Mouse (Mus musculus) embryonic fibroblast, embryonic 13.5 days (primary cell): ENCODE measurements around the gene Eef2k. TPM values are rescaled to one million over a fixed set of nuclear protein-coding genes. Genes with fewer than 3 reads are reported as not detected.

Experiments
- H3K27ac ChIP-seq: 2 replicates; pipeline ENCODE4 v1.5.1; 2012; ENCODE audit warnings: low read length, control low read depth, inconsistent platforms; ENCODE audit not compliant: insufficient read depth
- H3K4me1 ChIP-seq: 2 replicates; pipeline ENCODE4 v1.6.1; 2011; ENCODE audit warnings: low read length; ENCODE audit not compliant: control insufficient read depth, insufficient read depth
- H3K4me3 ChIP-seq: 2 replicates; pipeline ENCODE4 v1.5.1; 2011; ENCODE audit warnings: mild to moderate bottlenecking, control low read depth, low read length; ENCODE audit not compliant: insufficient read depth
- CTCF ChIP-seq: IDR thresholded peaks from 2 replicates; pipeline ENCODE4 v1.5.1; 2011; ENCODE audit warnings: mild to moderate bottlenecking, control low read depth, low read length, moderate library complexity, borderline replicate concordance; ENCODE audit not compliant: insufficient read depth
- POLR2A ChIP-seq: IDR thresholded peaks from 2 replicates; pipeline ENCODE4 v1.6.1; 2011; ENCODE audit warnings: low read depth, mild to moderate bottlenecking, control low read depth, low read length, moderate library complexity
- polyA plus RNA-seq: library from polyadenylated mRNA; stranded (reverse); fragments of >200 nt; gene quantifications from 2 replicates; pipeline ENCODE4 v1.2.4, GENCODE M21; 2011; ENCODE audit warnings: low read depth; ENCODE audit not compliant: missing spikeins, insufficient read length

Gene Eef2k
- polyA plus RNA-seq, 1 experiment = 47.7 TPM

GRCm38 (mm10) chr7:120917279-120917591, 74.6 kb downstream of the Eef2k start:
- Histone ChIP-seq H3K27ac (no peak overlapping the region), H3K4me3 (peak overlapping the region; percentile 26; the same call in 1 of the 2 replicates), H3K4me1 (peaks cover 6% of the 10 kb centered on the region)
- TF ChIP-seq POLR2A (no peak), CTCF (no peak)

- peak; percentile 92 for TF ChIP-seq CTCF
- peak; percentile 50; the same call in 1 of the 2 replicates for TF ChIP-seq POLR2A
- H3K4me1 ChIP-seq = peaks cover 6% of the 10 kb centered on the region
Observed at GRCm38 (mm10) chr7:120917592-120918461, 75.2 kb downstream of the Eef2k start, which contains the start of gene Polr3e. TSS of gene Polr3e (plus strand) at chr7:120917744.

GRCm38 (mm10) chr7:120918526-120918962, 75.9 kb downstream of the Eef2k start:
- H3K4me3 ChIP-seq = peak overlapping the region; percentile 77
- H3K4me1 ChIP-seq = peaks cover 6% of the 10 kb centered on the region
- TF ChIP-seq POLR2A (peak; percentile 30; the same call in 1 of the 2 replicates), CTCF (no peak)
- H3K27ac ChIP-seq = peak overlapping the region; percentile 54

More at GRCm38 (mm10) chr7:120917592-120918461, 75.2 kb downstream of the Eef2k start, which contains the start of gene Polr3e:
- H3K4me3 ChIP-seq = peak within 1 kb of the TSS; percentile 77
- peak within 1 kb of the TSS; percentile 54 for H3K27ac ChIP-seq

GRCm38 (mm10) chr7:120933110-120933509, 90.5 kb downstream of the Eef2k start:
- no peaks in the 10 kb centered on the region for H3K4me1 ChIP-seq
- H3K27ac ChIP-seq = no peak overlapping the region
- TF ChIP-seq POLR2A = no peak
- TF ChIP-seq CTCF = no peak
- H3K4me3 ChIP-seq = no peak overlapping the region

GRCm38 (mm10) chr7:120933680-120934195, 91.1 kb downstream of the Eef2k start:
- no peak overlapping the region for H3K27ac ChIP-seq
- TF ChIP-seq CTCF (no peak), POLR2A (no peak)
- H3K4me1 ChIP-seq = no peaks in the 10 kb centered on the region
- H3K4me3 ChIP-seq = no peak overlapping the region

GRCm38 (mm10) chr7:120934716-120935115, 92.1 kb downstream of the Eef2k start:
- Histone ChIP-seq H3K27ac (no peak overlapping the region), H3K4me1 (no peaks in the 10 kb centered on the region), H3K4me3 (no peak overlapping the region)
- TF ChIP-seq CTCF (peak; percentile 54; the same call in 1 of the 2 replicates), POLR2A (no peak)

GRCm38 (mm10) chr7:120936522-120936921, 93.9 kb downstream of the Eef2k start:
- Histone ChIP-seq H3K4me3 (no peak overlapping the region), H3K27ac (no peak overlapping the region), H3K4me1 (no peaks in the 10 kb centered on the region)
- no peak for TF ChIP-seq CTCF
- no peak for TF ChIP-seq POLR2A

GRCm38 (mm10) chr7:120938206-120938605, 95.6 kb downstream of the Eef2k start:
- Histone ChIP-seq H3K4me1 (no peaks in the 10 kb centered on the region), H3K4me3 (no peak overlapping the region), H3K27ac (no peak overlapping the region)
- no peak for TF ChIP-seq POLR2A
- no peak for TF ChIP-seq CTCF

GRCm38 (mm10) chr7:120940343-120940742, 97.7 kb downstream of the Eef2k start:
- Histone ChIP-seq H3K4me3 (no peak overlapping the region), H3K4me1 (no peaks in the 10 kb centered on the region), H3K27ac (no peak overlapping the region)
- no peak for TF ChIP-seq CTCF

GRCm38 (mm10) chr7:120941214-120941613, 98.6 kb downstream of the Eef2k start:
- no peak for TF ChIP-seq CTCF
- TF ChIP-seq POLR2A = no peak
- Histone ChIP-seq H3K4me1 (no peaks in the 10 kb centered on the region), H3K27ac (no peak overlapping the region), H3K4me3 (no peak overlapping the region)
